ENCODE assay signal across 8 mouse cellular contexts in genomic region chr12:83486671-83487461, GRCm38 (mm10). TPM values are rescaled to one million over a fixed set of nuclear protein-coding genes. Genes with fewer than 3 reads are reported as not detected.
A peak's percentile ranks its signal among the peaks of the same experiment; 100 is the strongest.
DNase-seq lines count a peak whose midpoint lies in the region; ATAC-seq lines count a peak whose summit lies in the region.

No protein-coding gene starts in this region.

- peaks cover 58% of the 10 kb centered on the region for H3K27me3 ChIP-seq in embryonic facial prominence, embryonic 13.5 days
- H3K27me3 ChIP-seq in heart, embryonic 11.5 days (ENCODE audit: control insufficient read depth, insufficient read depth, low read length), result no peaks in the 10 kb centered on the region
- H3K27me3 ChIP-seq in liver, embryonic 15.5 days, result peaks cover 50% of the 10 kb centered on the region
- no peaks in the 10 kb centered on the region for H3K27me3 ChIP-seq in neural tube, embryonic 13.5 days

- DNase-seq in CD4-positive helper T cell, adult 2 months (ENCODE audit: low read depth, low spot score), result peak; percentile 41
- DNase-seq in adrenal gland, postnatal 14 days, result peak; percentile 76
- DNase-seq in kidney, adult 9 months, result peak; percentile 51
- peak; percentile 41 for DNase-seq in testis, postnatal 14 days (ENCODE audit: low spot score)

- 0 out of 2 replicates have a peak, but pooled peaks cover 4% of the 10 kb centered on the region for H3K9me3 ChIP-seq in embryonic facial prominence, embryonic 13.5 days
- no peaks in the 10 kb centered on the region for H3K9me3 ChIP-seq in heart, embryonic 11.5 days (replicated peaks; ENCODE audit: control insufficient read depth, low read length)
- peaks cover 4% of the 10 kb centered on the region; the same call in 1 of the 2 replicates for H3K9me3 ChIP-seq in liver, embryonic 15.5 days (replicated peaks)
- H3K9me3 ChIP-seq in neural tube, embryonic 13.5 days, result 0 out of 2 replicates have a peak, but pooled peaks cover 5% of the 10 kb centered on the region

- ATAC-seq in embryonic facial prominence, embryonic 13.5 days (ENCODE audit: insufficient number of reproducible peaks, insufficient read depth, low FRiP score, low TSS enrichment, low read depth), result no peak; the same call in 1 of the 2 replicates
- peak; percentile 60; the same call in 1 of the 2 replicates for ATAC-seq in heart, embryonic 11.5 days (replicated peaks; ENCODE audit: insufficient number of reproducible peaks, low FRiP score, low TSS enrichment)
- ATAC-seq in liver, embryonic 15.5 days (ENCODE audit: insufficient read depth), result peak; percentile 74
- ATAC-seq in neural tube, embryonic 13.5 days (ENCODE audit: low read depth), result peak; percentile 81

- H3K36me3 ChIP-seq in embryonic facial prominence, embryonic 13.5 days, result no peaks in the 10 kb centered on the region
- H3K36me3 ChIP-seq in heart, embryonic 11.5 days (ENCODE audit: control insufficient read depth, insufficient read depth, low read length), result no peaks in the 10 kb centered on the region
- H3K36me3 ChIP-seq in liver, embryonic 15.5 days (replicated peaks), result no peaks in the 10 kb centered on the region
- H3K36me3 ChIP-seq in neural tube, embryonic 13.5 days, result no peaks in the 10 kb centered on the region

- peaks cover 35% of the 10 kb centered on the region for H3K4me1 ChIP-seq in embryonic facial prominence, embryonic 13.5 days
- H3K4me1 ChIP-seq in heart, embryonic 11.5 days (ENCODE audit: control insufficient read depth, insufficient read depth, low read length), result peaks cover 13% of the 10 kb centered on the region
- H3K4me1 ChIP-seq in liver, embryonic 15.5 days (replicated peaks), result peaks cover 55% of the 10 kb centered on the region
- peaks cover 29% of the 10 kb centered on the region for H3K4me1 ChIP-seq in neural tube, embryonic 13.5 days (replicated peaks)

- H3K9ac ChIP-seq in embryonic facial prominence, embryonic 13.5 days, result peak overlapping the region; percentile 70
- peak overlapping the region; percentile 84 for H3K9ac ChIP-seq in heart, embryonic 11.5 days (ENCODE audit: low read depth, low read length)
- H3K9ac ChIP-seq in liver, embryonic 15.5 days, result peak overlapping the region; percentile 80
- peak overlapping the region; percentile 83 for H3K9ac ChIP-seq in neural tube, embryonic 13.5 days

- under 1% methylated on average over 73 of the region's 73 CpGs for WGBS in embryonic facial prominence, embryonic 13.5 days
- under 1% methylated on average over 73 of the region's 73 CpGs for WGBS in heart, embryonic 11.5 days (ENCODE audit: insufficient replicate concordance)
- WGBS in liver, embryonic 15.5 days (ENCODE audit: insufficient replicate concordance), result under 1% methylated on average over 73 of the region's 73 CpGs
- under 1% methylated on average over 73 of the region's 73 CpGs for WGBS in neural tube, embryonic 13.5 days

- H3K4me2 ChIP-seq in embryonic facial prominence, embryonic 13.5 days, result peak overlapping the region; percentile 100
- peak overlapping the region; percentile 82 for H3K4me2 ChIP-seq in heart, embryonic 11.5 days
- H3K4me2 ChIP-seq in liver, embryonic 15.5 days, result peak overlapping the region; percentile 97
- peak overlapping the region; percentile 98 for H3K4me2 ChIP-seq in neural tube, embryonic 13.5 days

- peak overlapping the region; percentile 34; the same call in 1 of the 2 replicates for H3K27ac ChIP-seq in embryonic facial prominence, embryonic 13.5 days
- peak overlapping the region; percentile 89 for H3K27ac ChIP-seq in heart, embryonic 11.5 days (ENCODE audit: low read depth, low read length)
- peak overlapping the region; percentile 87 for H3K27ac ChIP-seq in liver, embryonic 15.5 days (replicated peaks)
- H3K27ac ChIP-seq in neural tube, embryonic 13.5 days (replicated peaks), result peak overlapping the region; percentile 93

- peak overlapping the region; percentile 65 for H3K4me3 ChIP-seq in embryonic facial prominence, embryonic 13.5 days
- H3K4me3 ChIP-seq in heart, embryonic 11.5 days (ENCODE audit: low read depth, low read length), result peak overlapping the region; percentile 81
- peak overlapping the region; percentile 79 for H3K4me3 ChIP-seq in liver, embryonic 15.5 days (replicated peaks)
- H3K4me3 ChIP-seq in neural tube, embryonic 13.5 days, result peak overlapping the region; percentile 79

RNA-seq across cellular contexts. Expression of gene Dpf3, which starts 0.7 kb away (rescaled TPM):
- 10.6 and 12.2 TPM in 2 replicates for total RNA-seq in adrenal gland, postnatal 14 days (2021)
- polyA plus RNA-seq in embryonic facial prominence, embryonic 13.5 days (2015; fragmentation: Nextera tagmentation; extraction: Ambion mirVana), result 3.0 and 3.9 TPM in 2 replicates
- polyA plus RNA-seq in heart, embryonic 11.5 days (2014; fragmentation: Nextera tagmentation; extraction: Ambion mirVana), result 29.7 TPM in 2 replicates
- 6.5 and 6.7 TPM in 2 replicates for polyA plus RNA-seq in liver, embryonic 15.5 days (2015; fragmentation: Nextera tagmentation; extraction: Ambion mirVana)
- 20.8 and 21.7 TPM in 2 replicates for polyA plus RNA-seq in neural tube, embryonic 13.5 days (2015; fragmentation: Nextera tagmentation; extraction: Ambion mirVana)

RNA-seq across cellular contexts. Expression of gene Dcaf4, which starts 33.4 kb away (rescaled TPM):
- total RNA-seq in adrenal gland, postnatal 14 days (2021), result 45.2 and 45.4 TPM in 2 replicates
- 42.2 and 42.4 TPM in 2 replicates for polyA plus RNA-seq in embryonic facial prominence, embryonic 13.5 days (2015; fragmentation: Nextera tagmentation; extraction: Ambion mirVana)
- polyA plus RNA-seq in heart, embryonic 11.5 days (2014; fragmentation: Nextera tagmentation; extraction: Ambion mirVana), result 23.8 and 24.1 TPM in 2 replicates
- polyA plus RNA-seq in liver, embryonic 15.5 days (2015; fragmentation: Nextera tagmentation; extraction: Ambion mirVana), result 11.9 and 14.9 TPM in 2 replicates
- polyA plus RNA-seq in neural tube, embryonic 13.5 days (2015; fragmentation: Nextera tagmentation; extraction: Ambion mirVana), result 33.2 and 35.6 TPM in 2 replicates

Comparison
In these comparisons a context has a peak if more than half of its experiments do, and no peak if none do; other contexts are left out.
1. H3K27ac ChIP-seq: peak in every context shown above with its lines; median percentile 93 in neural tube, embryonic 13.5 days; 89 in heart, embryonic 11.5 days; 87 in liver, embryonic 15.5 days; 34 in embryonic facial prominence, embryonic 13.5 days.